14 mouse cellular contexts compared by ENCODE assay signal in genomic region chr3:143584692-143585603, GRCm38 (mm10).
DNase-seq lines count a peak whose midpoint lies in the region; TF ChIP-seq lines count a peak whose summit lies in the region.
"Had no signal": no experiment of that assay in that cellular context is flagged by ENCODE, and none has a peak within 500 bp of the region (broad histone marks: within the 10 kb centered on the region; RNA-seq: fewer than 3 reads in every experiment).

No protein-coding gene starts in this region.

- no peak overlapping the region for H3K4me3 ChIP-seq in testis, adult 2 months (ENCODE audit: control insufficient read depth, low read depth, low read length)
- H3K4me3 ChIP-seq: embryonic facial prominence, embryonic 13.5 days; myocyte had no signal

- no peak for TF ChIP-seq CTCF in testis, adult 2 months (IDR thresholded peaks at IDR 0.05; ENCODE audit: control insufficient read depth, insufficient read depth, insufficient replicate concordance, low read depth, low read length)

- no peaks in the 10 kb centered on the region for H3K36me3 ChIP-seq in testis, adult 2 months (ENCODE audit: control insufficient read depth, insufficient read depth, low read length)
- H3K36me3 ChIP-seq: embryonic facial prominence, embryonic 13.5 days; G1E had no signal

- no peaks in the 10 kb centered on the region for H3K27me3 ChIP-seq in testis, adult 2 months (ENCODE audit: control insufficient read depth, insufficient read depth, low read length)
- H3K27me3 ChIP-seq: embryonic facial prominence, embryonic 13.5 days had no signal

- TF ChIP-seq POLR2A in testis, adult 2 months (IDR thresholded peaks at IDR 0.05; ENCODE audit: control insufficient read depth, low read depth, low read length), result no peak

- peak; percentile 8 for DNase-seq in gastrocnemius, postnatal 25 days
- DNase-seq in gastrocnemius, postnatal 36 days, result no peak
- DNase-seq in testis, postnatal 10 days (ENCODE audit: low spot score), result no peak
- peak; percentile 42 for DNase-seq in heart, postnatal 4 days
- no peak for DNase-seq in cerebellum, postnatal 25 days
- DNase-seq in spleen, adult 12 weeks (ENCODE audit: low spot score), result no peak
- no peak for DNase-seq in yolk sac, embryonic 10.5 days (ENCODE audit: low spot score)
- DNase-seq: cerebellum, adult 8-10 months; kidney, adult 18-20 months; thymus, adult 18-20 months had no signal

- no peaks in the 10 kb centered on the region for H3K4me1 ChIP-seq in testis, adult 2 months (ENCODE audit: control insufficient read depth, insufficient read depth, low read length)

- 0 out of 2 replicates have a peak overlapping the region, but pooled peaks have one; percentile 36 for H3K27ac ChIP-seq in testis, adult 2 months (ENCODE audit: control insufficient read depth, insufficient read depth, low read depth, low read length)
- H3K27ac ChIP-seq: embryonic facial prominence, embryonic 13.5 days had no signal

- intact Hi-C loops in gastrocnemius, postnatal 36 days (cut with DNase I), result no loop called here

Comparison
In these comparisons a context has a peak if more than half of its experiments do, and no peak if none do; other contexts are left out.
1. DNase-seq: peak in gastrocnemius, postnatal 25 days (single experiment) and heart, postnatal 4 days (single experiment); none in gastrocnemius, postnatal 36 days (0 of 2), testis, postnatal 10 days (single experiment), cerebellum, postnatal 25 days (0 of 2), spleen, adult 12 weeks (single experiment) and yolk sac, embryonic 10.5 days (single experiment).